Mouse (Mus musculus) layer of hippocampus, adult 11-12 months (tissue): ENCODE data around the gene Txndc12.

Experiments used
- DNase-seq: peaks from one replicate; pipeline ENCODE4 v3.0.0; 2022; ENCODE audit warnings: low spot score

The Txndc12 gene

DNA sequence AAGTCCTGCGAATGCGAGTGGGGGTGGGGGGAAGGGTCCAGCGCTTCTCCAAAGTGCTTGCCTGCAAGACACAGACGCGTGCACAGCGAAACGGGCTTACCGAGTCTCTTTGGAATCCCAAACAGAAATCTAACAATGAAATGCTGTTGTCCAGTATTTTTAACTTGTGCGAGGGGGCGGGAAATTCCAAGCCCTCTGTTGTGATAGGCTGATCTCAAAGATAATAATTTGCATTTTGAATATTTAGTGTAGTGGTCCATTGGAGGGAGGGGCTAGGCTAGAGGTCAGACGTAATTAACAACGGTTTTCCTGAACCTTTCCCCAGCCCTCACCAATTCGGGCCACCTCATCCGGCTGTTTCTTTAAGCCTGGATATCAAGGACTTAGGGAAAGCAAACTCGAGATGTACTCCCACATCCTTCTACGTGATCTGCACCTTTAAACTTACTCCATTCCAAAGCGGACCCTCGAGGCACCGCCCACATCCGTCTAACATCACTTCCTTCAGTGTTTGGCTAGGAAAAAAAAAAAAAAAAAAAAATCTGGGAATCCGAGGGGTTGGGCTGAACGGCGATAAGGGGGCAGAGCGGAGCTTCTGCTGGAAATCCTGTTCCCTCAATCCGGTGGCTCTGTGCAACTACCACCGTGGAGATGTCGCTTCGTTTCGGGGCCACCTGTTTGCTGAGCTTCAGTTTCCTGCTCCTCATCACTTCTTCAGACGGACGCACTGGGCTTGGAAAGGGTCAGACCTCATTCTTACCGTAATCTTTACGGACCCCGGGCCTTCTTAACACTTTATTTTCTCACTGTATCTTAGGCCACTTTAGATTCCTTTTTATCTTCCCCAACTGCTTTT, at the start of gene Txndc12:
Txndc12 (plus strand) TSS at position 487 of the 856 bp plus-strand sequence.
- DNase-seq, result peak; percentile 87

DNA sequence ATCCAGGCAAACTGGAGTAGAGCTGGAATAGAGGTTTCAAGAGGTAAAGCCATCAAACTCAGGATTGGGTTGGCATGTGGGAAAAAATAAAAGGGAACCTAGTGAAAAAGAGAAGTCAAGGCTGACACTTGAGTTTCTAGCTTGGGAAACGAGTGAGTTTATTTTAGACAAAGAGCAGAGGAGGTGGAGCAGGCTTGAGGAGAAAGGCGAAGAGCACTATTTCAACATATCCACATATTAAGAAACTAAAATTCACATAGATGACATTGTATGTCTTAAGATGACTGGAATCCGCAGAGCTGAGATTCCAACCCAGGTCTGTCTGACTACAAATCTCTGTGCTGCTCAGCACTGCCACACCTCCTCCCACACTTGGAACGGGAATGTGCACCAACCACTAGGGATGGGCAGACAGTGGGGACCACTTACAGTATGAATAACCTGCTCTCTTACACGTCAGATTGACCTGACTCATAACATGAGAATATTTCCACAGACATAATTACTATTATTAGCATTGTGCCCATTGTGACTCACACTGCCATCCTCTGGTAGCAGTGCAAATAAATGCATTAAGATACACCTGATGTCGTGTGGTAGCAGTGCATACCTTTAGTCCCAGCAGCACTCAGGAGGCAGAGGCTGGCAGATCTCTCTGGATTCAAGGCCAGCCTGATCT, 45.0 kb upstream of the Txndc12 start:
- DNase-seq, result no peak

DNA sequence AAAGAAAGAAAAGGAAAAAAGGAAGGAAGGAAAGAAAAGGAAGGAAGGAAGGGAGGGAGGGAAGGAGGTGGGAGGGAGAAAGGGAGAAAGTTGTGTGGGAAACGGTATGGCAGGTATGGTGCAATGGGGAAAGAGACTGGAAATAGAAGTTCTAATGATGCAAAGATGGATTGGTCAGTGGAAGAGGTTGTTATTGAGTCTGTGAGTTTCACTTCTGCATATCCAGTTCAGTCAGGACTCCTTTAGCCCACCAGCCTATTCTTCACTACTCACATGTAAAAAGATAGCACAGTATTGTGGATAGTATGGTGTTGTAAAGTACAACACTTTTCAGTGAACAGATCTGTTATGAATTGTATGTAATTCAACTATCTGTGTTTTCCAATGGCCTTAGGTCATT, 43.9 kb upstream of the Txndc12 start:
- no peak for DNase-seq

DNA sequence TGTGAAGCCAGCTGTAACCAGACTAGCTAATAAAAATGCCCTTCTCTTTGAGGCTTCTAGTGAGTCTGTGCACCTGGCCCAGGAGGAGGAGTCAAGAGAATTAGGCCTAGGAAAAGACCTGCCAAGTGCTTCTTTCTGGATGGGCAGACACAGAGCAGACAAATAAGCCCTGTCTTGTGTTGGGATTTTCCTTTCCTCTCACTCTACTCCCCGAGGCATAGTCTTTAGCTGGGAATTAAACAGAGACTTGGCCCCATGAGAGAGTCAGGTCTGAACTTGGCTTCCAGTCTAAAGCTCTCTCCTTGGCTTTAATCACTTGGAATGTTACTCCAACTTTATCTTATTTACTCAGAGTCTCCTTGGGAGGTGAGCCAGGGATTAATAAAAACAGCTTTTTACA, 40.5 kb upstream of the Txndc12 start:
- DNase-seq, result no peak

DNA sequence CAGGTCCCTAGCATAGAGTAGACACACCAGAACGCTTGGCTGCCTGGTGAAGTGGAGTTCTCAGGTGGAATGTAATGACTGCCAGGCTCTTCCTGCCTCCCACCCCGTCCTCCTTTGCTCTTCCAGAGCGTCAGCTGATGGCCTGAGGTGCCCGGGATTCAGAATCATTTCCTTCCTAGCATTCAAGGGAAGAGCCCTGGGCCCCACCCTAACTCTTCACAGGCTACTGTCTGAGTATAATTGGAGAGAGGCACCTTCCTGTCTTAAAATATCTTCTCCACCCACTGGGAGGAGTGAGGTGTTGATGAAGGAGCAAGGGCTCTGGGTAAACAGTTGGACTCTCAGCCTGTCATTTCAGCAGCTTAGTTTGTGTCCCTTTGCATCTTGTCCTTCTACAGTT, 37.7 kb upstream of the Txndc12 start:
- DNase-seq, result no peak

DNA sequence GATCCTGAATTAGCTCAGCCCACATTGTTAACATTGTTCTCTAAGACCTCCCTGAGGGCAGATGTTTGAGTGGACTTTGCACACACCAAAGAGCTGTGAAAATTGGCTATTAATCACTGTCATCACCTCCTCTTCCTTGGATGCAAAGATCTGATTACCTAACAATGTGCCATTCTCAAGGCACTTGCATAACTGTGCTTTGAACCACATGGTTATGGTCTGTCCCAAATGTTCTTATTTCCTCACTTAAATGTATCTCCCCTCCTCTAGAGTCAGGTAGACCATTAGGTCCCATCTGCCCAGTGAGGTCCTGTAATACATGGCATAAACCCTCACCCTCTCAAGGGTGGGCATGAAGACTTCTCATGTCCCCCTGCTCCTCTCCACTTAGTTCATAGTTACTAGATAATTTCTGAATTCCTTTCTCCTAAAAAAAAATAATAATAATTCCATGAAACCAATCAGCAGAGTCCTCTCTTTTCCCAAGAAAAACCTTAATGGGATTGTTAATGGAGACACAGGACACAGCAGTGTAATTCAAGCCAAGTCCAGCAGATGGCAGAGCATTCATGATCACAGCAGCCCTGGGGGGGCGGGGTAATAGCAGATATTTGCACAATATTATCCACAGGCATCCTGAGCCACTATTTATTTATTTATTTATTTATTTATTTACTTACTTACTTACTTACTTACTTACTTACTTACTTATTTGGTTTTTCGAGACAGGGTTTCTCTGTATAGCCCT, 36.1 kb upstream of the Txndc12 start:
- peak; percentile 82 for DNase-seq

DNA sequence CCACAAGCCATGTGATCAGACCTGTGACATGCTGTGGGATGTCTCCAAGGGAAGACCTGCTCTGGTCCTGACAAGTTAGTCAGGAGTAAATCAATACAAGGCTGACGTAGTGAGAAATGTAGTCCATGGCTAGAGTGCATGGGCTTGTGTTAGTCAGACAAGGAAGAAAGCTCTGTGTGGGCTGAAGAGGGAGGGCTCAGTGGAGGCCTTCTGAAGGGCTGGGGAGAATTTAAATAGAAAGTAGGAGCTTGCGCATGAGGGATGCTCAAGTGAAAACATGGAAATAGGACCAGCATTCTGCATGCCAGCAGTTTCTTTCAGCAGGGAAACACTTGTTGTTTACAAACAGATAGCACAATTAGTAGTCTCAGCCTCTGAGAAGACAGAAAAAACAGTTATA, 30.9 kb upstream of the Txndc12 start:
- DNase-seq, result no peak

DNA sequence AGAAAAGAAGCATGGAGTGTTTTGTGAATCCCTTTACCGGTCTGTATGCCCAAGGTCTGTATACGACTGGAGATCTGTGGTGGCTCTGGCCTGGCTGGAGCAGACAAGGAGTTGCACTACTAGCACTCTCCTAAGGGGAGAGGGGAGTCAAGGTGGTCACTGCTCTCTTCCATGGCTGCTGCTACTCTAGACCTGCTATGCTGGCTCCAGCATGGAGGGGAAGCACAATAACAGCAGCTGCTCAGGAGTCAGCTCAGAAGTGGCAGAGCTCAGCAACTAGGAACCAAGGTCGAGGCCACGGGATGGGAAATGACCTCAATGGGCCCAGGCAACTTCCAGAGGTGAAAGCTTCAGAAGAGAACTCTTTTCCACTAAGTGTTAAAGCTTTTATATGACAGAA, 23.3 kb upstream of the Txndc12 start:
- DNase-seq, result no peak

DNA sequence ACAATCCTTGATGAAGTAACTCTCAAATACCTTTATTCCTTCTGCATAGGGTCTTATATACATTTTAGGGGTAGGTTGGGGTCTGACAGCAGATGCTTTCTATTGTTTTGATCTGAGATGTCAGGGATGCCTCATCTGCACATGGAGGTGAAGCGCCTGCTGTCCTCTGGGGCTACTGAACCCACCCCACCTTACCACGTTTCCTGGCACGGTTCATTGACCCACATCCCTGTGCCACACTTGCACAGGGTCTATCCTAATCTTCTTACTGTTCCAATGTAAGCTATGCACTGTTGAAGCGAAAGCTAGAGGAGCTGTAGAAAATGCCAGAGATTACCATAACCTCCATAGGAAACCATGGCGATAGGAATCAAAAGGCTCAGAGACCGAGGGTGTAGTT, 22.9 kb upstream of the Txndc12 start:
- no peak for DNase-seq

DNA sequence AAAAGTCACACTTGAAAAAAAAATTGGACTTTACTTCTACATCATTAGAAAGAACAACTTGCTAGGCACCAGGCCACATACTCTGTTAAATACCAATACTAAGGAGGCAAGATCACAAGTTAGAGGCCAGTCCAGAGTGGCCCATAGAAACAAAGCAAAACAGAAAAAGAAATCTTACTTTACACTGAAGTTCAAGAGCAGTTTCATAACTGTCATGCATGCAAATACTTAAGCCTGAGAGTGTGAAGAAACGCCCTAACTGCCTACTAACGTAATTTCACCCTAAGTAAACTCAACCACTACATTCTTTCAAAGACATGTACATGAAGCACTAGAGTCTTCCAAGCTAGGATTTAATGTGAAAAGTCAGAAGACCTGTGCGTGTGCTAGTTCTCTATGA, 8.7 kb upstream of the Txndc12 start:
- DNase-seq, result no peak

DNA sequence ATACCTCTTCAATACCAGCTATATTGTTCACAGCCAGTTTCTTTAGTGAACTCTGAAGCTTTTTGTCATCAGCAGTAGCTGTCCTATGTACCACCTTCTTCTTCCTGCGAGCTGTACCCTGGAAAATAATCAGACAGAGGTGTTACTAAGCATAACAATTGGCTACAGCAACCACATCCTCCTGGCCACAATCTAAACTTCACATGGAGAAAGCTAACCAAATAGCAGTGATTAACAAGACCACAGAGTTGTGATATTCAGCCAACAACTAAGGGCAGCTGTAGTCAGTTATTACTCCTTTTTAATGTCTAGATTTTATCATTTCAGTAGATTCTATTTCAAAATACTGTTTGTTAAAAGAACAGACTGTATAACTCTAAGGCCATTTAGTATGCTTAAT, 8.3 kb upstream of the Txndc12 start:
- DNase-seq, result no peak

DNA sequence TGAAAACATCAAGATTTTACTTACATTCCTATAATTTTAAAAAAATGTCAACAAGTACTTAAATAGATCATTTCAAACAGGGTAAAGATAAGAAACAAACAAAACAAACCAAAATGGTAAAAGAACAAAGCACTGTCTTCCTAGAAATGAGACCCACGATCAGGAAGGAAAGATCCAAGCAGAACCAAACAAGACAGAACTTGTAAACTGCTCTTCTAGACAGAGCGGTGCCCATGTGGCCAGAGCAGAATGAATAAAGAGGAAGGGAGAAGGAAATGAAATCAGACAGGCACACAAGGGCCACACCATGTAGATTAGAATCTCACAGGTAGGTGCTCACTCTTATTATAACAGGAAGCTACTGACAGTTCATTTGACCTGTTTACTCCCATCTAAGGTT, 7.8 kb upstream of the Txndc12 start:
- no peak for DNase-seq

DNA sequence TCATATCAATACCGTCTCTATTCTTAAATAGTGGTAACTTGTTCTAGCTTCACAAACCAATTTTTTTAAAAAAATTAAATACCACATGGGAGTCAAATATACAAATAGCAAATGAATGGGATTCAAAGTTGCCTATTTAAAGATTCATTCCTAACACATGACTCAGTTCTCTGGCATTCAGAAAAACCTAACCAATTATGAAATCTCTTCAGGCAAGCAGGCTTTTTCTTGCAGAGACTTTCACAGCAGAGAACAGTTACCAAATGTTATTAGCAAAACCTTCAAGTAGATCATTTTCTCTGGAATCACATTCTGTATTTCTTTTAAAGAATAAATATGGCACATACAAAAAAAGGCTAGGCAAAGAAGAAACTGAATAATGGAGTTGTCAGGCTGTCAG, 3.7 kb upstream of the Txndc12 start:
- DNase-seq, result no peak

DNA sequence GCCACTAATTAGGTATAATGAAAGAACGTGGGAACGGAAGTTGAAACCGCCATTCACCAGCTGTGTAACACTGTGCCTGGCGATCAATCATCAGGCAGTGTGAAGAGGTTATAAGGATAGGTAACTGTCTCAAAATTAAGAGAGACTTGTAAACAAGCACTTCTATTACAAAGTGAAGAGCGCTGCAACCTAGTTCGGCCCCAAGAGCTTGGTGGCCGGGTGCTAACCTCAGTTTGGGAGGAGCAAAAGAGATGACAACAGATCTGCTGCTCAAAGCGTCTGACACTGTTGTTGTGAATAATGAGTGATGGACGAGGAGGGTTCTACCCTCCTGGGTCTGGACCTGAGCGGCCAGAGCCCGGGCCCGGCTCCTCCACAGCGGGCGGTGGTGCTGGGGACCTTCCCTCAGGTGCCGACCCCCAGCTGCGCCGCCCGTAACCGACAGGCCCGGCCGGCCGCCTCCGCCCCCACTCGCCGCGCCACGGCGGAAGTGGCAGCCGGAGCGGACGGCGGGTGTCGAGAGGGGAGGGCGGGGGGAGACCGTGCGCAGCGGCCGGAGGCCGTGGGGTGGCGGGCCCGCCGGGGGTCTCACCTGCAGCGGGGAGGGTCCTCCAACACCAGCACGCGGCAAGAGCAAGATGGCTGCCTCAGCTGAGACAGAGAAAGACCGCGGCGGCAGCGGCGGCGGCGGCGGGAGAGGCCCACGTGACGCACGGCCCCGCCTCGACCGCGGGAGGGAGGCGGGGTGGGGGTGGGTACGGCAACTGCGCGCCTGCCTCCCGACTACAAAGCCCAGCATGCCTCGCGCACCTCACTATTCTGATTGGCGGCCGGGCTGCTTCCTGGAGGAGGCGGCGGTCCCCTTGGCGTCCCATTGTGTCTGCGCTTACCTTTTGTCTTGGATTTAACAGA, 1.2 kb upstream of the Txndc12 start, which contains the start of gene Btf3l4:
Btf3l4 (minus strand) TSS at position 699 of the 912 bp plus-strand sequence.
- DNase-seq, result peak; percentile 90

DNA sequence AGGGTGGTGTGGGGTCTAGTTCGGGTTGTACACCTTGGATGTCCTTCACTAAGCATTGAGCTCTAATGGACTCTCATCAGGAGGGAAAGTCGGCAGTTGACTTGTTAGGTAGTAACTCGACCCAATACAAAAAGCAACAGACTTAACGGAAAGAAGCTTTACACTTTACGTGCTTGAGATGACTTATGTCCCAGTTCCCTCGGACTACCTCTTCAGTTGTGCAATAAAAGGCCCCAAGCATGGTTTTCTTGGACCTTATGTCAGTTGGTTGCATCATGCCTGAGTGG, 630 bp upstream of the Txndc12 start:
- no peak for DNase-seq

DNA sequence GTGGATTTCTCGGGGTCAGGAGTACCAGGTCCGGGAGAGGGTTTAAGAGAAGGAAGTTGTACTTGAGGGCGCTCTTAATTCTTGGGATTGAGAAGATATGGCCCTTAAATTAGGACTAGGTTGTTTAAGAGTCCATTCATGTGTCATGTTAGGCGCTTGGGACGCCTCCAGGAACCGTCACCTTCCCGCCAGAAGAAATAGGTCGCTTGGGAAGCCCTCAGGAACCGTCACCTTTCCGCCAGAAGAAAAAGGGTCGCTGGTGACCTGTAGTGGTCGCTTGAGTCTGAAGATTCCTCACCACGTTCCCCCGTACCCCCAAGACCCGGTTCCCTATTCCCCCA, 540 bp downstream of the Txndc12 start:
- DNase-seq, result no peak

DNA sequence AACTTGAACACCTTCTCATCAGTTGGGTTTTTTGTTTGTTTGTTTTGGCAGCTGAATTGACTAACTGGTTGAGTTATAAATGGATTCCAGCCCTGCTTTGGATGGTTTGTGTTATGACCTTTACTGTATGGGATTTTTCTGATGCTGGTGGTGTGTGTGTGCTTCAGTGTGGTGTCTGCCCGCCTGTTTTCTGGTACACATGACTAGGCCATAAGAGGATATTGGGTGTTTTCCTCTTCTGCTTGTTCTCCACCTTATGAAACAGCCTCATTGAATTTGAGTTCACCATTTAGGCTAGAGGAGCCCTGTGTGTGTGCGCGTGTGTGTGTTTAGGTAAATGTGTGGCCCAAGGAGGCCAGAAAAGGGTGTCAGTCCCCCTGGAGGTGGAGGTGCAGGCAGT, 1.1 kb downstream of the Txndc12 start:
- DNase-seq, result no peak

DNA sequence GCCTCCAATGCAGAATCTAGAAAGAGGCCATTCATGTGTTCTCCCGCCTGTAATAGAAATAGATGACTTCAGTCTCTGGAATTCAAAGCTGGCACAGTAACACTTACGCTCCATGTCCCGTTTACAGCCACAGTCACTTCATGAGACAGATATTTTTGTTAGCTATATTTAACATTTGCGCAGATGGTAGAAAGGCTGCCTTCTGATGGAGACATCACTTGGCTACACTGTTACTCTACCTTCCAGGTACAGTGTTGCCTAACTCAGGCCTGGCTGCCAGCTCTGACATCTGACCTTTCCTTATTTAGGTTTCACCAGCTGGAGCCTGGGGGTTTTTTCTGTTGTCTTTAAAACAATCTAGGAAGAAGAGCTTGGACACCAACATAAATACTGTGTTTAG, 3.6 kb downstream of the Txndc12 start:
- peak; percentile 37 for DNase-seq

DNA sequence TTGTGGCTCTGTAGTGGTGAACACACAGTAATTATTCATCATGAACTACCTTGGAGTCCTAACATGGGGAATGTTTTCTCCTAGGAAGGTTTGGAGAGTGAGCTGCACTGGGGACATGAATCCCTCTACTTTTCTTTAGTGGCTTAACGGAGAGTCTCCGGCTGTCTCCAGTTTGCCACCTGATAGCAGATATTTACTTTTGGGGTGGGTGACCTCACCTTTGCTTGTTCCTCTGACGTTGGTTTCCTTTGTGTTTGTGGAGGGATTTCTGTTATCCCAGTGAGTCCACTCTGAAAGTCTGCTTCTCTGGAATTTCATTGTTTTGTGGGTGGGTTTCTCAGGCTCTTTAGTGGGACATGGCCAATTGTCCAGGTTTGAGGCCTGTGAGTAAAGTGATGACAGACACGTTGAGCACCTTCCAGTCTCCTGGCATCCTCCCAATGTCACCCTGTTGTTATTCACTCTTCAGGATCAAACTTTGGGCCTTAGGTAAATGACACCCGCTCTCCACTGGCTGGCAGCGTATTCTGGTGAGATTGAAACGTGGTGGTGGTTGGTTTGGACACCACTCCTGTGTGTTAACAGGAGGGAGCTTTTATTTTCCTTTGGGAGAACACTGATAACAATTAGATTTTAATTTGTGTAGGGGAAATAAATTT, 7.6 kb downstream of the Txndc12 start:
- no peak for DNase-seq

DNA sequence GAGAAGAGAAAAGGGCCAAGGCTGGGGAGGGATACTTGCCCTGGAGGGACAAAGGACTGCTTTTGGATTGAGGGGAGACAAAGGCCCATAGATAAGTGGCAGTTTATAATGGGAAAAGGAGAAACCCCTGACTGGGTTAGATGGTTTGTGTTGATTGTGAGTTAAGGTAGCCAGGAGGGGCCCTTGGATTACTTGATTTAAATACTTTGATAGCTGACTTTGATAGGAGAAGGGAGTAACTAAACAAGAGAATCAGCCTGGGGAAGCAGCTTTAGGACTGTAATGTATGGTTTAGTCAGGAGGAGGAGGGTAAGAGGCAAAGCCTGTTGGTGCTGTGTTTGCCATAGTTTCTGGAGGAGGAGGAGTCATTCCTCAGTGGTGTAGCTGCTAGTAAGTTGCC, 8.9 kb downstream of the Txndc12 start:
- no peak for DNase-seq

DNA sequence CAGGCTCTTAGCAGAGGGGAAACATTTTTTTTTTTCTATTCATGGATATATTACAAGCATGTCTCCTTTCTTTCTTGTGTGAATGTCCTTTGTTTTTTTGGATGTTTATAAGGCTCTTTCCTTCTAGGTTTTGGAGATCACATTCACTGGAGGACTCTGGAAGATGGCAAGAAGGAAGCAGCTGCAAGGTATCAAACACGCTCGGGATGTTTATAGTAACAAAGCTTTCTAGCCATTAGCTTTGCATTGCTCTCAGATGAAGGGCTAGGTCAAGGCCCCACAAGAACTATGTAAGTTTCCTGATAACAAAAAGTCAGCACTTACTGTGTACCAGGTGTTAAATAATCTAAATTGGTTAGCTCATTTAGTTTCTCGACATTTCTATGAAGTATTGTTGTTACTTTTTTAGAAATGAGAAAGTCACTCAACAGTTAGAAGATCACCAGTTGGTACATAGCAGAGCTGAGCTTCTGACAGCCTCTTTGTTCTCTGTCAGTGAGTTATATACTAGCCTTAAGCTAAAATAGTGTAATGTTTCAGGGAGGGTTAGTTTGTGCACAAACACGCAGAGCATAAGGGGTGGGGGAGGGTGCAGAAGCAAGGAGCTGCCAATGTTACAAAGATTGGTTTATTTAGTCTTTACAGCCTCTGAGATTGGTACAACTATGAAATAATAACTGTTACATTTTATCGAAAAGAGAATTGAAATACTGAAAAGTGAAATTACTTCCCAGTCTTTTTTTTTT, 11.6 kb downstream of the Txndc12 start:
- DNase-seq, result no peak
